Mouse (Mus musculus) small intestine, adult 2 months (tissue): Measurements from ENCODE around the gene Lef1. TPM values are rescaled to one million over a fixed set of nuclear protein-coding genes. Genes with fewer than 3 reads are reported as not detected.

ENCODE experiments used
- H3K27ac ChIP-seq: fragments of 200-500 bp; 2 replicates; pipeline ENCODE4 v1.5.1; 2012; ENCODE audit warnings: low read depth, low read length, control low read depth, inconsistent platforms; ENCODE audit not compliant: insufficient read depth
- H3K27me3 ChIP-seq: fragments of 200-500 bp; 2 replicates; pipeline ENCODE4 v1.6.1; 2012; ENCODE audit warnings: mild to moderate bottlenecking, moderate library complexity, low read length, inconsistent platforms; ENCODE audit not compliant: control insufficient read depth, insufficient read depth
- H3K36me3 ChIP-seq: fragments of 200-500 bp; 2 replicates; pipeline ENCODE4 v1.6.1; 2012; ENCODE audit warnings: mild to moderate bottlenecking, low read length, control low read depth, inconsistent platforms; ENCODE audit not compliant: control insufficient read depth, insufficient read depth
- H3K4me1 ChIP-seq: fragments of 200-500 bp; 2 replicates; pipeline ENCODE4 v1.6.1; 2012; ENCODE audit warnings: low read length, inconsistent platforms, mixed read lengths; ENCODE audit not compliant: control insufficient read depth, insufficient read depth, insufficient read length
- H3K4me3 ChIP-seq: fragments of 200-500 bp; 2 replicates; pipeline ENCODE4 v1.5.1; 2012; ENCODE audit warnings: low read depth, mild to moderate bottlenecking, control low read depth, inconsistent platforms, low read length, moderate library complexity
- CTCF ChIP-seq: fragments of 200-500 bp; IDR thresholded peaks from 2 replicates; pipeline ENCODE4 v1.5.1; 2012; ENCODE audit warnings: low read depth, mild to moderate bottlenecking, control low read depth, inconsistent platforms, low read length, moderate library complexity, mixed read lengths; ENCODE audit not compliant: insufficient replicate concordance, insufficient read length; ENCODE audit errors: extremely low read depth
- POLR2A ChIP-seq: fragments of 200-500 bp; IDR thresholded peaks from 2 replicates; pipeline ENCODE4 v1.6.1; 2012; ENCODE audit warnings: low read depth, mild to moderate bottlenecking, control low read depth, inconsistent platforms, low read length, moderate library complexity
- WGBS: fragments of 180-500 bp; shearing (Covaris S2); methylation state at CpG from one replicate; pipeline ENCODE4 v1.1.7; 2018; 5-methylcytosine and 5-hydroxymethylcytosine counted together
- polyA plus RNA-seq: library from polyadenylated mRNA; depleted of rRNA; stranded (reverse); fragments of >200 nt; gene quantifications from 2 replicates; pipeline ENCODE4 v1.2.3, GENCODE M21; 2012

The Lef1 gene
- polyA plus RNA-seq, 1 experiment, result 1.1 TPM

DNA sequence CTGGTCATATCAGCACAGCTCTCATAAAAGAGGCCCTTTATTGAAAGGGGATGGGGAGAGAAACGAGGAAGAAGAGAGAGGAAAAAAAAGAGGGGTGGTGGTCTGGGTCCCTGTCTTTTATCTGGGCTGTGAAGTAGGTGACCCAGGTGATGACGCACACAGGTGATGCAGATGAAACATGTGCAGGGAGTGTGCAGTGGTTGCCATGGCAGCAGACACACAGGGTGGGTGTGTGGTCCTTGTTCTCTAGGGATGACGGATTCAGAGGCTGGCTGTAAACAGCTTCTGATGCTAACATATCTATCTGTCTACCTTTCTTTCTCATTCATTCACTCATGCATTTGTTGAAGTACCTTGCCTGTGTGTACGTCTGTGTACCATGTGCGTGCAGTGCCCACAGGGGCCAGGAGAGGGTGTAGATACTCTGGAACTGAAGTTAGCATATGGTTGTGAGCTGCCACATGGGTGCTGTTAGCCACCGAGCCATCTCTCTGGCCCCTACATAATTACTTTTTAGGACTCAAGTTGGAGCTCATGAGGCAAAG, 59.9 kb downstream of the Lef1 start:
- H3K4me1 ChIP-seq, result no peaks in the 10 kb centered on the region
- TF ChIP-seq CTCF (no peak), POLR2A (no peak)
- no peak overlapping the region for H3K27ac ChIP-seq
- no peaks in the 10 kb centered on the region for H3K36me3 ChIP-seq
- H3K27me3 ChIP-seq, result no peaks in the 10 kb centered on the region
- no peak overlapping the region for H3K4me3 ChIP-seq
- WGBS, result 81% methylated on average over 6 of the region's 6 CpGs

DNA sequence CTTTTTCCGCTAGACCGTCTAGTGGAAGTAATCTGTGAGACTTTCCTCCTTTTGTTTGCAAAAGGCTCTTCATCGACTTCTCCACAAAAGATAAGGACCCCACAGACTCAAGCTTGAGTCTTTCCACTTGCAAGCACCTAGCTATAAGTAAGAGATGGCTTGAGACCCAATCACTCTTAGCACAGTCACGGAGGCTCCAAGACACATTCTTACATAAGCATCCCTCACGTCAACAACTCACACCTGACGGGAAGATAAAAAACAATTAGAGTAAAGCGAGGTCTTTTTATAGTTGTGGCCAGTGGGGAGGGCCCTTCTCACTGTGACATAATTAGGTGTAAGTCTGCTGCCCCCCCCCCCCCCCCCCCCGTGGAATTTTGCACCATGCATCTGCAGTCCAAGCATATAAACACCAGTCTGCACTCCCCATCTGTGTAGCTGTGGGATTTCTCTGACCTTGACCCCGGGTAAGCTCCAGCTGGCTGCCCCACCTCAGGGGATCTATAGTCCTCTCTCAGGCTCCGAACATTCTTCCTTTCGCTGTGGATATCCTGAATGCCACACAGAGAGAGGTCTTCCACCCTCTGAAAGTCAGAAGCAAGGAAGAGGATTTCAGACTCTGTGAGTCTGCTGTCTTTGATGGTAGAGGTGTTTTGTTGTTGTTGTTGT, 61.2 kb downstream of the Lef1 start:
- Histone ChIP-seq H3K4me1 (no peaks in the 10 kb centered on the region), H3K27ac (no peak overlapping the region), H3K4me3 (no peak overlapping the region), H3K27me3 (no peaks in the 10 kb centered on the region), H3K36me3 (no peaks in the 10 kb centered on the region)
- TF ChIP-seq POLR2A, result no peak
- TF ChIP-seq CTCF, result no peak
- 57% methylated on average over 11 of the region's 11 CpGs for WGBS

DNA sequence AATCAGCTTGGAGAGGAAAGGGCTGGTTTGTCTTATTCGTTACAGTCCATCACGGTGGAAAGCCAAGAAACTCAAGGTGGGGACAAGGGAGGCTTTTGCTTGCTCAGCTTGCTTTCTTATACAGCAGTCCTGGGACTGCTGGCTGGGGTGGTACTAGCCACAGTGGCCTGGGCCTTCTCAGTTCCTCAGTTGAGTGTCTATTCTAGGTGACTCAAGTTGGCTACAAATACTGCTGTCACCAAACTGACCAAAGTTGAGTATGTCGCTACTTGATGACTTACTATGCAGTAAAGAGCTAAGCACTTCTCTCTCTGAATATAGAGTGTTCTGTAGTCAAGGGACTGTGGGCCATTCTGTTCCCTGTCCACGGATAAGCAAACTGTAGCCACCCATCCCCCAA, 62.0 kb downstream of the Lef1 start:
- Histone ChIP-seq H3K4me3 (no peak overlapping the region), H3K36me3 (no peaks in the 10 kb centered on the region), H3K27ac (no peak overlapping the region), H3K27me3 (no peaks in the 10 kb centered on the region), H3K4me1 (no peaks in the 10 kb centered on the region)
- WGBS, result 74% methylated on average over 4 of the region's 4 CpGs
- TF ChIP-seq CTCF (no peak), POLR2A (no peak)

DNA sequence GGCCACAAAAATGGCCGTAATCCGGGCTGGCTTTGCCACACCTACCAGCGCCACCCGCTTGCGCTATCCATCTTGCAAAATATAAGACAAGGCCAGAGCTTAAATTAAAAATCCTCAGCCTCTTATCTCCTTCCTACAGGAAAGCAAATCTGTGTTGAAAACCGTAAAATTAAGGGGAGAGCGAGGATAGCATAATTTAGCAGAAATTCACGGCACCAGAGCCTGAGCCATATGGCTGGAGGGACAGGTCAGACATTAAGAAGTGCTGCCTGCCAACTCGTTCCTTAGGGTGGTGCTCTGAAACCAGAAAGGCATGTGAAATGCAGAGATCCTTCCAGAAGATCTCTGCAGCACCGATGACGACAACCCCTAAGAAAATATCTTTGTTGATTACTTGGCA, 70.7 kb downstream of the Lef1 start:
- TF ChIP-seq CTCF, result no peak
- TF ChIP-seq POLR2A, result no peak
- H3K4me1 ChIP-seq, result no peaks in the 10 kb centered on the region
- WGBS, result 84% methylated on average over 11 of the region's 11 CpGs
- H3K4me3 ChIP-seq, result no peak overlapping the region
- no peaks in the 10 kb centered on the region for H3K36me3 ChIP-seq
- H3K27me3 ChIP-seq, result no peaks in the 10 kb centered on the region
- H3K27ac ChIP-seq, result no peak overlapping the region

DNA sequence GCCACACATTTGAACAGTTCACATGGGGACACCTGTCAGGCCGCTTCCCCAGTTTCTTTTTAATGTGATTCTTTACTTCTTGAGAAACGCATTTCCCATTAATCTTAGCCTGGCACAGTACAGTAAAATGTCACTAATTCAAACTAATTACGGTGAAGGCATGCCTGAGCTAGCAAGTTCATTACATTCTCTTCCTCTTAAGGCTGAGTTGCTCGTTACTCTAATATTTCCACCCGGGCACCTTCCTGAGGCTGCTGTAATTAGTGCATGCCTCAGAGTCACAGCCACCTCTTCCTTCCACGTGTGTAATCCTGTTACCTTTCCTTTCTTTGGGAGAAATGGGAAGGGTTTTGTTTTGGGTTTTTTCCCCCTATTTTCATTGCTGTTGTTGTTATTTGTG, 71.9 kb downstream of the Lef1 start:
- no peak for TF ChIP-seq POLR2A
- no peak for TF ChIP-seq CTCF
- Histone ChIP-seq H3K36me3 (no peaks in the 10 kb centered on the region), H3K27ac (no peak overlapping the region), H3K27me3 (no peaks in the 10 kb centered on the region), H3K4me3 (no peak overlapping the region), H3K4me1 (no peaks in the 10 kb centered on the region)
- 69% methylated on average over 6 of the region's 6 CpGs for whole genome bisulfite sequencing

DNA sequence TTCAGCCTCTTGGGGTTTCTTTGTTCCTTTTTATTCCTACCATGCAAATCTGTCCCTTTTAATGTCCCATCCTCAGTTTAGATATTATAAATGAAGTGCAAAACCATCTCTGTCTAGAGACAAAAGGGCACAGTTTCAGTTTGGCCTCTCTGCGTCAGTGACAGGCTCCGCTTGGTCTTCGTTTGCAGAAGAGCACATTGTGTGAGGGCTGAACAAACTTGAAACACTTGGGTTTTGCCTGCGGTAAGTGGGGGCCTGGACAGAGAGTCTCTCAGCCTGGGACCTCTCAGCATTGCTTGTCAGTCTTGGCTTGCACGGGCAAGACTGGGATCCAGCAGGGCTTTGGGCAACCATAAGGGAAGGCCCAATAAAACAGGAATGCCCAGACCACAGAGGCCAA, 75.9 kb downstream of the Lef1 start:
- Histone ChIP-seq H3K27ac (no peak overlapping the region), H3K4me3 (no peak overlapping the region), H3K27me3 (no peaks in the 10 kb centered on the region), H3K36me3 (no peaks in the 10 kb centered on the region), H3K4me1 (no peaks in the 10 kb centered on the region)
- TF ChIP-seq CTCF, result no peak
- TF ChIP-seq POLR2A, result no peak
- 76% methylated on average over 5 of the region's 5 CpGs for WGBS

DNA sequence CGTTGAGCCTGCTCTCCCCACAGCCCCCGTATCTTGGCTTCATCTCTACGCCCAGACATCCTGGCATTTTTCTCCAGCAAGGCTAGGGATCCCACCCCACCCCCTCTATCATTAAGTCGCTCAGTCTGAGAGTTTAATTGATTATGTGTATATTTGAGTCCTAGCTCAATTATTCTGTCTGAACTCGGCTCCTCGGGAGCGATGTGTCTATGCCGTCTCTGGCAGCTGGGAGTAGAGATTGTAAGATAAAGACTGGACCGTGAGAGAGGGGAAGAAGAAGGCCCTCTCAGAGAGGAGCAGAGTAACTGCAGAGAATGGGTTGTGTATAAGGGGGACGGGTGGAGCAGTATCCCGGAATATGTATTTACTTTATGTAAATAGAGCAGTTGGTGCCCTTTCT, 80.0 kb downstream of the Lef1 start:
- Histone ChIP-seq H3K36me3 (no peaks in the 10 kb centered on the region), H3K27ac (no peak overlapping the region), H3K4me3 (no peak overlapping the region), H3K4me1 (no peaks in the 10 kb centered on the region), H3K27me3 (no peaks in the 10 kb centered on the region)
- no peak for TF ChIP-seq CTCF
- TF ChIP-seq POLR2A, result no peak
- whole genome bisulfite sequencing, result 34% methylated on average over 11 of the region's 11 CpGs
